Mouse (Mus musculus) kidney, embryonic 16.5 days (tissue): ENCODE data around the gene Hspb6. TPM values are rescaled to one million over a fixed set of nuclear protein-coding genes. Genes with fewer than 3 reads are reported as not detected.

Source experiments
- ATAC-seq: fragments of 200-750 bp; cut with Nextera tagmentation; 2 replicates; pipeline ENCODE4 v1.8.0; 2017; ENCODE audit warnings: moderate TSS enrichment; ENCODE audit not compliant: low FRiP score, low TSS enrichment
- H3K27ac ChIP-seq: fragments of 300-500 bp; sonication (generic); 2 replicates; pipeline ENCODE4 v1.5.1; 2014; ENCODE audit warnings: low read length
- H3K27me3 ChIP-seq: fragments of 300-500 bp; sonication (generic); 2 replicates; pipeline ENCODE4 v1.6.1; 2014; ENCODE audit warnings: low read length, control low read depth, mixed read lengths; ENCODE audit not compliant: insufficient read depth
- H3K36me3 ChIP-seq: fragments of 300-500 bp; sonication (generic); 2 replicates; pipeline ENCODE4 v1.6.1; 2014; ENCODE audit warnings: low read length, control low read depth, mixed read lengths; ENCODE audit not compliant: insufficient read depth
- H3K4me1 ChIP-seq: fragments of 300-500 bp; sonication (generic); 2 replicates; pipeline ENCODE4 v1.6.1; 2014; ENCODE audit warnings: low read length, control low read depth, mixed read lengths; ENCODE audit not compliant: insufficient read depth
- H3K4me2 ChIP-seq: fragments of 300-500 bp; sonication (generic); replicated peaks from 2 replicates; pipeline ENCODE4 v1.6.1; 2014; ENCODE audit warnings: low read depth, low read length
- H3K4me3 ChIP-seq: fragments of 300-500 bp; sonication (generic); 2 replicates; pipeline ENCODE4 v1.5.1; 2014; ENCODE audit warnings: mild to moderate bottlenecking, low read length
- H3K9ac ChIP-seq: fragments of 300-500 bp; sonication (generic); replicated peaks from 2 replicates; pipeline ENCODE4 v1.6.1; 2014; ENCODE audit warnings: low read length
- H3K9me3 ChIP-seq: fragments of 300-500 bp; sonication (generic); 2 replicates; pipeline ENCODE4 v1.6.1; 2016; ENCODE audit warnings: low read length, control low read depth
- WGBS: fragments of 180-500 bp; shearing (Covaris S2); extraction: QIAGEN DNeasy Blood & Tissue Kit; methylation state at CpG from one replicate; pipeline ENCODE4 v1.1.7; 2014; 5-methylcytosine and 5-hydroxymethylcytosine counted together
- polyA plus RNA-seq: library from polyadenylated mRNA; unstranded; fragments of >200 nt; fragmentation: Nextera tagmentation; extraction: Ambion mirVana; gene quantifications from 2 replicates; pipeline ENCODE4 v1.2.1, GENCODE M21; 2015

Gene Hspb6
- polyA plus RNA-seq, 1 experiment from 2014 or later, result 20.6 TPM

DNA sequence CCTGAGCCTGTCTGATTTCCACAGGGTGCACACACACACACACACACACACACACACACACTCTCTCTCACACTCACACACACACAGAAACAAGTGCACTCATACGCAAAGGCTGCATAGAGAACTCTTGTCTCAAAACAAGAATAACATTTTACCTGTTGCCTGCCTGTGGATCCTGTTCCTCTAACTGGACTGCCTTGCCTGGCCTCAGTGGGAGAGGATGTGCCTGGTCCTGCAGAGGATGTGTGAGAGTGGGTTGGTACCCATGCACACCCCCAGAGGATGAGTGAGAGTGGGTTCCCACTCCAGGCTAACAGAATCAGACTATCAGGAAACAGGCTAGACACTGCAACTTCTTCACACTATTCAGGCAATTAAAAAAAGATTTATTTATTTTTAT lies 1.4 kb upstream of the Hspb6 start:
- no peak for ATAC-seq
- Histone ChIP-seq H3K9ac (no peak overlapping the region), H3K9me3 (no peaks in the 10 kb centered on the region), H3K4me2 (no peak overlapping the region), H3K36me3 (peaks cover 37% of the 10 kb centered on the region), H3K27me3 (no peaks in the 10 kb centered on the region), H3K4me1 (peaks cover 21% of the 10 kb centered on the region), H3K4me3 (no peak overlapping the region), H3K27ac (no peak overlapping the region)
- WGBS, result 100% methylated on average over 1 of the region's 1 CpGs

DNA sequence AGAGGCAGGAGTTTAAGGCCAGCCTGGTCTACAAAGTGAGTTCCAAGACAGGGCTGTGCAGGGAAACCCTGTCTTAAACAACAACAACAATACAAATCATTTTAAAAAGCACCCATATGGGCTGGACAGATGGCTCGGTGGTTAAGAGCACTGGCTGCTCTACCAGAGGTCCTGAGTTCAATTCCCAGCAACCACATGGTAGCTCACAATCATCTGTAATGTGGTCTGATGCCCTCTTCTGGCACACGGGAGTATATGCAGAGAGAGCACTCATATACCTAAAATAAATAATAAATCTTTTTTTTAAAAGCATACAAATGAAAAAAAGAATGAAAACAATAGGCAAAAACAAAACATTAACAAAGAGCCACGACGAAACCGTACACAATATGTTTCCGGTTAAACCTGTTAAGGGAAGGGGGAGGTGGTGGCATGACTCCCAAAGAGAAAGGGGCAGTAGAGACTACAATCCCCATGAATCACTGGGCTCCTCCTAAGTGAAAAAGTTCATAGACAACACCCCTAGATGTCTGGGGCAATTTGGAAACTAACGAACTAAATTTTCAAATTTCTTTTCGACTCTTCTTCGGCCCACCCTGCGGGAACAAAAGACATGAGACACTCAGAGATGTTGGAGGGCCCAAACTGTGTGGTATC lies 405 bp upstream of the Hspb6 start:
- H3K9ac ChIP-seq, result peak overlapping the region; percentile 87
- H3K4me3 ChIP-seq, result peak overlapping the region; percentile 76
- ATAC-seq, result peak; percentile 66
- H3K27me3 ChIP-seq, result no peaks in the 10 kb centered on the region
- H3K9me3 ChIP-seq, result no peaks in the 10 kb centered on the region
- 3% methylated on average over 10 of the region's 10 CpGs for WGBS
- peaks cover 21% of the 10 kb centered on the region for H3K4me1 ChIP-seq
- H3K4me2 ChIP-seq, result peak overlapping the region; percentile 95
- peak overlapping the region; percentile 99 for H3K27ac ChIP-seq
- H3K36me3 ChIP-seq, result peaks cover 37% of the 10 kb centered on the region

DNA sequence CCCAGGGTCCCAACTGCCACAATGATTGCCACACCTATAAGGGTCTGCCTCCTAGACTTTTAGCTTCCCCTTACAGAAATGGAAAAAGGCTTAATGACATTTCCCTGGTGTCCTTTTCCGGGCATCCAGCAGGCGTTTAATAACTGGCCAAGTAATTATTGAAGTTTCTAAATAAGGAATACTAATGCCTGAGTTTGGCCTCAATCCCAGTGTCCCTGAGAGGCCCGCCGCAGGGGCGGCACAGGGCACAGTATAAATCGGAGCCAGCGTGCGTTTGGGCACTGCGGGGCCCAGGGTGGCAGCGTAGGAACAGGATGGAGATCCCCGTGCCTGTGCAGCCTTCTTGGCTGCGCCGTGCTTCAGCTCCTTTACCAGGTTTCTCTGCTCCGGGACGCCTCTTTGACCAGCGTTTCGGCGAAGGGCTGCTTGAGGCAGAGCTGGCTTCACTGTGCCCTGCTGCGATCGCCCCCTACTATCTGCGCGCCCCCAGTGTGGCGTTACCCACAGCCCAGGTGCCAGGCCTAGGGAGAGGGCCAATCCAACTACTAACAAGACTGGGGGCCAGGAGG lies 1.1 kb downstream of the Hspb6 start:
- peak overlapping the region; percentile 95 for H3K4me2 ChIP-seq
- H3K27me3 ChIP-seq, result no peaks in the 10 kb centered on the region
- H3K9me3 ChIP-seq, result no peaks in the 10 kb centered on the region
- peaks cover 25% of the 10 kb centered on the region for H3K4me1 ChIP-seq
- peak; percentile 23; the same call in 1 of the 2 replicates for ATAC-seq
- H3K9ac ChIP-seq, result peak overlapping the region; percentile 84
- peak overlapping the region; percentile 76 for H3K4me3 ChIP-seq
- H3K27ac ChIP-seq, result peak overlapping the region; percentile 99
- peaks cover 36% of the 10 kb centered on the region for H3K36me3 ChIP-seq
- WGBS, result 2% methylated on average over 23 of the region's 23 CpGs

DNA sequence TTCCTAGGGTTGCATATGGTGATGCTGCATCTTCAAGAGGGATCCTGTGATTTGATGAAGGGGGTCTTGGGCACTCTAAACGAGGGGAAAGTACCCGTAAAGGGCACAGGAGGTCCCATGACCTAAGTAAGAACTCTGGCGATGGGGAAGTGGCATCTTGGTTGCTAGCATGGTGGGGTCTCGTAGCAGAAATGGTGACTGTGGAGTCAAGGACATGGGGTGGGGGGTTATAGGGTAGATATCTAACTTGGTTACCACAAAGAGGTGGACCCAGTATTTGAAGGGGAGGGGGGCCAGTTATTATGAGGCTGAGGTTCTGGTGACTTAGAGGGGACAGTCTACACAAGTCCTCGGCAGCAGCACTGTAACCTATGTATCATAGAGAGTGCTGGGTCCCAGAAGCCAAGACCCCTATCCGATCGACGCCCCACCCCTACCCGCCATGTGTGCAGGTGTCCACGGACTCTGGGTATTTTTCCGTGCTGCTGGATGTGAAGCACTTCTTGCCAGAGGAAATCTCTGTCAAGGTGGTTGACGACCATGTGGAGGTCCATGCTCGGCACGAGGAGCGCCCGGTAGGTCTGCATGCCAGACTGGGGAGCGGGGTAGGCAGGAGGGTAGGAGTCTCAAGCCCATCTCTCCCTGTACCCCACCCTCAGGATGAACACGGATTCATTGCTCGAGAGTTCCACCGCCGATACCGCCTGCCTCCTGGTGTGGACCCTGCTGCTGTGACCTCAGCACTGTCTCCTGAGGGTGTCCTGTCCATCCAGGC lies 2.0 kb downstream of the Hspb6 start:
- peaks cover 34% of the 10 kb centered on the region for H3K36me3 ChIP-seq
- no peaks in the 10 kb centered on the region for H3K27me3 ChIP-seq
- no peak for ATAC-seq
- no peaks in the 10 kb centered on the region for H3K9me3 ChIP-seq
- no peak overlapping the region for H3K27ac ChIP-seq
- peak overlapping the region; percentile 84; the same call in 1 of the 2 replicates for H3K9ac ChIP-seq
- H3K4me1 ChIP-seq, result peaks cover 34% of the 10 kb centered on the region
- H3K4me3 ChIP-seq, result peak overlapping the region; percentile 76
- H3K4me2 ChIP-seq, result peak overlapping the region; percentile 95
- WGBS, result 83% methylated on average over 22 of the region's 22 CpGs

DNA sequence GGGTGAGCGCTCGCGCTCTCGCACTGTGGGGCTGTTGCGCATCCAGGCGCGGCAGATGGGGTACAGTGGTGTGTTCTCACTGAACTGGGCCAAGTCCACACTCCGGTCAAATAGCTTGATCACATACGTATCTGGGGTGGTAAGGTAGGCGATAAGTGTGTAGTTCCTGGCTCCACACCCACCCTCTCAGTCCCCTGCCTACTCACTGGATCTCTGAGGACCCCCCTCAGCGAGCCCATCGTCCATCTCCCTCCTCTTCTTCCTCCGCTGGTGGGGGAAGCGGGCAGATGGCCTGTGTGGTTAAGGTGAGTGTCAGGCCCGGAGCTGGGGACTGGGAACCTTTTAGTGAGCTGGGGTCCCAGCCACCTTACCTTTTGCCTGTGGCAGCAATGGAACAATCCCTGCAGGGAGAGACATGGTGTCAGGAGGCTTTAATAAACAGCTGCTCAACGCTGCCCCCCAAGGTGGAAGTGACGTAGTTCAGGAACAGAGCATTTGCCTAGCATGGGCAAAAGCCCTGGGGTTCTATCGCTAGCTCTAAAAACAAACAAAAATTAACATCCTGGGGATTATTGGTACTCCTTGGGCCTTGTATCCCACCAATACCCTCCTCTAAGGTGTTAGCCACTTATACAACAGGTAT lies 5.0 kb downstream of the Hspb6 start:
- peaks cover 26% of the 10 kb centered on the region for H3K4me1 ChIP-seq
- H3K27ac ChIP-seq, result no peak overlapping the region
- H3K36me3 ChIP-seq, result peaks cover 31% of the 10 kb centered on the region
- no peak overlapping the region for H3K4me3 ChIP-seq
- H3K27me3 ChIP-seq, result no peaks in the 10 kb centered on the region
- H3K9me3 ChIP-seq, result no peaks in the 10 kb centered on the region
- H3K9ac ChIP-seq, result no peak overlapping the region
- no peak for ATAC-seq
- no peak overlapping the region for H3K4me2 ChIP-seq
- 93% methylated on average over 18 of the region's 18 CpGs for WGBS

DNA sequence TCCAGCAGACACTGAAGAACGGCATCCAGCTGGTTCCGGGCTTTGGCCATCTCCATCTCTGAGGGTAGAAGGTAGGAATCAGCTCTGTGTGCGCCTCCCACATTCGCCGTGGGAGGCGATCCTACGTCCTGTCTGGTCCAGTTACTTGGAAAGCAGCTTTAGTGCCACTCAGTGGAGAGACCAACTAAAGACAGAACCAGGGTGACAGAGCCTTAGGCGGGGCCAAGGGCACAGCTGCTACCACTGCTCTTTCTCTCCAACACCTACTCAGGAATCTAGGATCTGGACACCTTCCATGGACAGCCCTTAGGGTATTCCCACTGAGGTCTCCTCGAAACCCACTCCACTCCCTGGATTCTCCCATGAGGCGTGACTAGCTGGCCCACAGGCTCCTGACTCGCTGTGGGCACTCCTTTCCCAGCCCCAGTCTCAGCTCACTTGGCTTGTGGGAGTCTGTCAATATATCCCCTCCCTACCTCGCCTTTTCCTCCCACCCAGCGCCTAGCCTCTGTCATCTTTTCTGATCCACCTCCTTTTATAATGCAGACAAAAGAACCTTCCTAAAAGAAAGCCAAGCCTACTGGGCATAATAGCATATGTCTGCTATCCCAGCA lies 6.0 kb downstream of the Hspb6 start:
- H3K27ac ChIP-seq, result no peak overlapping the region
- H3K4me2 ChIP-seq, result peak overlapping the region; percentile 96
- H3K9me3 ChIP-seq, result no peaks in the 10 kb centered on the region
- no peak for ATAC-seq
- peaks cover 31% of the 10 kb centered on the region for H3K36me3 ChIP-seq
- H3K4me3 ChIP-seq, result peak overlapping the region; percentile 81
- 84% methylated on average over 13 of the region's 13 CpGs for WGBS
- H3K4me1 ChIP-seq, result peaks cover 21% of the 10 kb centered on the region
- peak overlapping the region; percentile 83 for H3K9ac ChIP-seq
- H3K27me3 ChIP-seq, result no peaks in the 10 kb centered on the region

DNA sequence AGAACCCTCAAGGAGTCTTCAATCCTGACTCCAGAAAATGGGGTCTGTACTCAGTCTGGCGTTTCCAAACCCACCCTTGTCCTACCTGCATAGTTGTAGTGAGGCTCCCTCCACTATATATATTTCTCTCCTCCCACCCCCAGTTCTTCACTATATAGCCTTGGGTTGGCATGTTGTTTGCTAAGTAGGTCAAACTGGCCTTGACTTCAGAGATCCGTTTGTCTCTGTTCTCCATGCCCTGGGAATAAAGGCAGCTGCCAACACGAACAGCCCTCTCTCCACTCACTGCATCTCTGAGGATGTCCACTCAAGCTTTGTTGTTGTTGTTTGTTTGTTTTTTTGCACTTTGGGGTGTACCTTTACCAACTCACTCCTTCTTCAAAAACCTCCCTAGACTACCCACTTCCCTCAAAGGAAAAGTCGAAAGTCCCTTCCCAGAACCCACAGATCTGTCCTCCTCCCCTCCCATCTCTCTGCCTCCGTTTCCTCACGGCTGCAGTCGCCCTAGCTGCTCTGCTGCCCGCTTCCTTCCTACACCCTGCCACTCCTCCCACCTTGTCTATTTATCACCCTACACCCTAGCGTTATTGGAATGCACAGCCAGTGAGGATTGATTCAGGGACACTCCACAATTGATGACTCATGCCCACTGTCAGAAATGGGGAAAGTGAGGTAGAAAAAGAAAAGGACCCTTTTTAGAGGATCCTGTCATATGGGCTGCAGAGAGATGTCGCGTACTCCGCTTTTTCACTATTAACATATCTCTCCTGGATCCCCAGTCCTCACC lies 6.9 kb downstream of the Hspb6 start:
- Histone ChIP-seq H3K4me2 (peak overlapping the region; percentile 96), H3K36me3 (peaks cover 31% of the 10 kb centered on the region), H3K4me3 (peak overlapping the region; percentile 81), H3K27ac (peak overlapping the region; percentile 17; the same call in 1 of the 2 replicates), H3K4me1 (peaks cover 14% of the 10 kb centered on the region), H3K9me3 (no peaks in the 10 kb centered on the region), H3K9ac (peak overlapping the region; percentile 83), H3K27me3 (no peaks in the 10 kb centered on the region)
- no peak for ATAC-seq
- WGBS, result 13% methylated on average over 12 of the region's 12 CpGs

DNA sequence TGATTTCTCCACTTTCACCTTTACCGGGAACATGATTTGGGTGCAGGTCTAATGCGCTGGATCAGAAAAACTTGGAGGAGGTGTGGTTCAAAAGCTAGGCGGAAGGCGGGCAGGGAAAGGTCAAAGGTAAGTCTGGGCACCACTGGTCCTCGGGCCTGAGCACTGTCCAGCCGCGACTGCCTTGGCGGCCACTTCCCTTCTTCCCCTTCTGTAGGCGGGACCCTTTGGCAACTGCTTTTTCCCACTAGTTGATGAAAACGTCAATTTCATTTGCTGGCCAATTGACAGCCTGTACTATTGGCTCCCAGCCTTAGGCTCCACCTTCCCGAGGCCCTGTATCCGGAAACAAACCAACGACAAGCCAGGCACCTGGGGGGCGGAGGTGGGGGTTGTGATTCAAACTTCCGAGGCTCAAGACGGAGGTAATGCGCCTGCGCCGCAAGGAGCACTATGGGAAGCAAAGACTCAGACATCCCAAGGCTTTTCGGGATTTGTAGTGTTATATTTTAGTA lies 7.5 kb downstream of the Hspb6 start, which contains the start of gene Lin37:
TSS of gene Lin37 (minus strand) at position 396 of the 512 bp plus-strand sequence.
- peak; percentile 89 for ATAC-seq
- WGBS, result under 1% methylated on average over 20 of the region's 20 CpGs
- H3K9me3 ChIP-seq, result no peaks in the 10 kb centered on the region

More for the DNA sequence above, 7.5 kb downstream of the Hspb6 start, which contains the start of gene Lin37:
- Histone ChIP-seq H3K4me2 (peak within 1 kb of the TSS; percentile 96), H3K27me3 (no peaks in the 10 kb centered on the region), H3K9ac (peak within 1 kb of the TSS; percentile 83), H3K36me3 (peaks cover 25% of the 10 kb centered on the region), H3K4me1 (peaks cover 19% of the 10 kb centered on the region), H3K4me3 (peak within 1 kb of the TSS; percentile 81), H3K27ac (peak within 1 kb of the TSS; percentile 48)
